Mouse (Mus musculus) stomach, postnatal 0 days (tissue): Measurements from ENCODE around the gene Tmpo.

ENCODE experiments used
- CTCF ChIP-seq: IDR thresholded peaks from 2 replicates; pipeline ENCODE4 v1.5.1; 2016; ENCODE audit warnings: antibody characterized with exemption, low read depth, mild to moderate bottlenecking, moderate library complexity
- EP300 ChIP-seq: optimal IDR thresholded peaks from 2 replicates; pipeline ENCODE3; 2016; ENCODE audit warnings: antibody characterized with exemption

- no peak for TF ChIP-seq CTCF
- TF ChIP-seq EP300 = no peak
Measured at GRCm38 (mm10) chr10:91126618-91127355, 54.3 kb downstream of the Tmpo start.
